Mouse (Mus musculus): ENCODE measurements around the gene Gfm1.

Gfm1 gene

GRCm38 (mm10) chr3:67496310-67496709, 66.4 kb downstream of the Gfm1 start:
- DNase-seq (ENCODE audit: low spot score) = no peak

GRCm38 (mm10) chr3:67497998-67498397, 68.1 kb downstream of the Gfm1 start:
- DNase-seq (ENCODE audit: low spot score) = no peak

DNA sequence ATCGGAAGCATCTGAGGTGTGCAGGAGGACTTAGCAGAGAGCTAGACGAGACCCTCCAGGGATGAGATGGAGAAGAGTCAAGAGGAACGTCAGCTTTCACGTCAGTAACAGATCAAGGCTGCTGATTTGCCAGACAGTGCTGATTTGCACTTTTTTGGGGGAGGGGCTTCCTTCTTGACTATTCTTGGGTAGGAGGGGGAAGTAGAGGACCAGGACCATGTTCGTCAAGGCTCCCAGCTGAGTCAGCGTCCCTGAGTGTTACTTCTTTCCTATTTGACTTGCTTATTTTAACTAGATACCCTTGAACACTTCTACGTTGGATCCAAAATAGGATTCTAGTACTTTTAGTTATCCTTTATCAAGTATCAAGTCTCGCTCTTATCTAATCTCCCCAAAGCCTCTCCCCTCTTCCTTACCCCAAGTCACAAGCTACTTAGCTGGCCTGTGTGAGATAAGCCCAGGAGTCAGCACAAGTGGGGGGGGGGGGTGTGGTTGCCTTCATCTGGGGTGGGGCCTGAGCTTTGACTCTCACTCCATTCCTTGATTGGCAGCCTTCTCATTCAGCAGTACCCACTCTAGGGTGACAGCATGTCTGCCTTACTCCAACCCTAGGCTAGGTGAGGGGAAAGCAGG, 69.0 kb downstream of the Gfm1 start:
- no peak for DNase-seq (ENCODE audit: low spot score)

DNA sequence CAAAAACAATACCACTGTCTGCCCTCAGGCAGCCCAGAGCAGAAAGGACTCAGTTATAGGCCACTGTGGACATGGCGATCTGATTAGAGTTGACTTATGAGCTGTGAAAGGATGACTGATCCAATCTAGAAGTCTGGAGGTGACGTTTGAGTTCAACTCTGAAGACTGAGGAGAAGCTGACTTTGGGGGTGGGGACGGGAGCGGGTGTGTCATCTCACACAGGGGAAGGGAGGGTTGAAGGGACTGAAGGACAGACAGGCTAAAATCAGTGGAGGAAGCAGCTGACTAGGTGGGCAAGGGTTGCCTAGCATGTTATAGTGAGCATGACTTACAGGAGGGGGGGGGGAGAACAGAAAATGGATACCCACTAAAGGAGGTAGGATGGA, 69.5 kb downstream of the Gfm1 start:
- DNase-seq (ENCODE audit: low spot score) = no peak

DNA sequence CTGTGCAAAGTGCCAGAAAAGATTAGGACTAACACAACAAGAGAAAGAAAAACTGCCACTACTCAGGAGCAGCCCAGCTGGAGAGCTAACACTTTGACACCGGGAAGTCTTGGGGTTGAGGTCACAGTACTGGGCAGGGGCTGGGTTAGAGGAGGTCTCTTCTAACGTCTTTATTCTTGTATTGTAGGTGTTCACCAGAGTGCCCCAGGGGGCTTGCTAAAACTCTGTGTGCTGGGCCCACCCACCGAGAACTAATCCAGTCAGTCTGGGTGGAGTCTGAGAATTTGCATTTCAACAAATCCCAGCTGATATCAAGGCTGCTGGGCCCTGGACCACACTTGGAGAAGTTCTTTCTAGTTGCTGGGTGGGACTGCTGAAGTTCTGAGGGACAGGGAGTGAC, 74.0 kb downstream of the Gfm1 start:
- DNase-seq (ENCODE audit: low spot score) = no peak

DNA sequence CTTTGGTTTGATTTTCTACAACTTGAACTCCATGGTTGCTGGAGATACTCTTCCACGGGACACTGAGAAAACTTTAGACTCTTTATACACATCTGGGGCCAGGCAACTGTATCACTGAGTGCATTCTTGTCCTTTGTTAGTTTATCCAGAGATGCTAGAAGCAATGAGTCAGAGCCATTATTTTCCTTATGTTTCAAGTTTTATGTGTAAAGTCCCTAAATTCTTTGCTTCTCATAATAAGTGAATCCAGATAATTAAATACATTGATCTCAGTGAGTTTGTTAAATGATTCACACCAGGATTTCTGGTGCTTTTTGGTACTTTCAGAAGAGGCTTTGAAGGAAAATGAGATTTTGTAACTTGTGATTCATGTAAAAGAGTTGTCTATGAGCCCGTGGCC, 75.4 kb downstream of the Gfm1 start:
- DNase-seq (ENCODE audit: low spot score) = no peak

DNA sequence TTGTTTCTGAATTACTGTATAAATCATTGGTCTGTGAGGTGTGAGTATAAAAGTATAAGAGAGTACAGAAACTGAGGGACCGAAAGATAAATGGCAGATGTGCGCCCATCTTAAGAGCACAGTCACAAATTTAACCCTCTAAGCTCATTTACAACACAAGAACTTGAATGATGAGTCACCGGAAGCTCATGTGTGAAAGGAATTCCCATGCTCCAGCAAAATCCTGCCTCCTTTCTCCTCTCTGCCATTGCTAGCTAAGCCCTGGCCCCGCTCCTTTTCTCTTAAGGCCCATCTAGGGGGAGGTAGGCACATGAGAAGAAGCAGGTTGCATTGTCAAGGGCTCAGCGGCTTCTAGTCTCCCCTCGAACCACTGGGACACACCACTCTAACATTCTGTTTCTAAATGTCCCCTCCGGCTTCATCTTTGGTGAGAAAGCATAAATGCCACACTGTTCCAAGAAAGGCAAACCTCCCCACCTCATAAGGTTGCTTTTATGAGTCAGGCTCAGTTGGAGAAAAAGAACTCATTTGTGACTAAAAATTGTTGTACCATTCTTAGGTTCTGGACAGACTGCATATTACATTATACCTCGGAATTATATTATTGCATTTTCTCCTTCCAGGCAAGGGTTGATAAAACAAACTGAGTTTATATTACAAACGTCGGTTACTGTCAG, 78.5 kb downstream of the Gfm1 start:
- no peak for DNase-seq (ENCODE audit: low spot score)

- peak; percentile 16 for DNase-seq (ENCODE audit: low spot score)
Measured at GRCm38 (mm10) chr3:67512807-67513206, 82.9 kb downstream of the Gfm1 start.

- no peak for DNase-seq (ENCODE audit: low spot score)
Measured at GRCm38 (mm10) chr3:67514801-67515273, 84.9 kb downstream of the Gfm1 start.

- DNase-seq (ENCODE audit: low spot score) = no peak
Measured at GRCm38 (mm10) chr3:67515274-67515801, 85.4 kb downstream of the Gfm1 start, which contains the start of gene Rarres1. Gene Rarres1, minus strand, starts transcription at chr3:67515523.

GRCm38 (mm10) chr3:67520568-67521143, 90.8 kb downstream of the Gfm1 start:
- DNase-seq (ENCODE audit: low spot score) = no peak

- no peak for DNase-seq (ENCODE audit: low spot score)
Measured at GRCm38 (mm10) chr3:67522709-67523108, 92.8 kb downstream of the Gfm1 start.

- no peak for DNase-seq (ENCODE audit: low spot score)
Measured at GRCm38 (mm10) chr3:67524768-67525167, 94.9 kb downstream of the Gfm1 start.
